Mouse (Mus musculus): ENCODE results near the gene Togaram1.

DNA sequence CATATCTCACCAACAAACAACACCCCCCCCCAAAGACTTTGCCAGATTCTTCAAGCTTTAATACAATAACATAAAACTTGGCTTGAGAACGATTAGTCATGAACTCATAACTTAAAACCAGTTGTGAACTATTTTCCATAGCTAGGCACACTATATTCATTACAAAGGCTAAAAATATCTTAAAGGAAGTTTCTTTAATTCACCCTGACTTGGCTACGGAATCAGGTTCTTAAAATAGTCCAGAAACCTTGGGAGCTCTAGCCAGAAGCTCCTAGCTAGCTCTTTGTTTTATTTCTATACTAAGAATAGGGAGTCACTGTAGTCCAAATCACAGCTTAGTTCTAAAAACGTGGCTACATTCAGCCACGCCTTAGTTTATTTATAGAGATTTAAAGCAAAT lies 102.8 kb downstream of the Togaram1 start:
- no peak for TF ChIP-seq GATA1 (IDR thresholded peaks at IDR 0.05; ENCODE audit: borderline replicate concordance, low read length)
- no peak for TF ChIP-seq FLI1 (IDR thresholded peaks at IDR 0.05; ENCODE audit: low read length)
